Mouse (Mus musculus): ENCODE measurements around the gene Tktl2. TPM values are rescaled to one million over a fixed set of nuclear protein-coding genes. Genes with fewer than 3 reads are reported as not detected.

The Tktl2 gene
- polyA plus RNA-seq, 1 experiment from 2014 or later = not detected

GRCm38 (mm10) chr8:66503381-66503780 lies 8.2 kb upstream of the Tktl2 start:
- WGBS = 80% methylated on average over 2 of the region's 2 CpGs
- Histone ChIP-seq H3K36me3 (ENCODE audit: control insufficient read depth, insufficient read depth, low read length) (no peaks in the 10 kb centered on the region), H3K4me2 (replicated peaks; ENCODE audit: low read depth, low read length) (no peak overlapping the region), H3K9ac (ENCODE audit: low read depth, low read length) (no peak overlapping the region), H3K4me3 (ENCODE audit: low read depth, low read length) (no peak overlapping the region), H3K27ac (ENCODE audit: low read depth, low read length) (no peak overlapping the region), H3K27me3 (ENCODE audit: control insufficient read depth, insufficient read depth, low read length) (no peaks in the 10 kb centered on the region), H3K4me1 (replicated peaks; ENCODE audit: control insufficient read depth, insufficient read depth, low read length) (no peaks in the 10 kb centered on the region), H3K9me3 (ENCODE audit: control insufficient read depth, low read length) (no peaks in the 10 kb centered on the region)
- ATAC-seq (ENCODE audit: low FRiP score) (no peak), DNase-seq (ENCODE audit: low spot score) (no peak)

DNA sequence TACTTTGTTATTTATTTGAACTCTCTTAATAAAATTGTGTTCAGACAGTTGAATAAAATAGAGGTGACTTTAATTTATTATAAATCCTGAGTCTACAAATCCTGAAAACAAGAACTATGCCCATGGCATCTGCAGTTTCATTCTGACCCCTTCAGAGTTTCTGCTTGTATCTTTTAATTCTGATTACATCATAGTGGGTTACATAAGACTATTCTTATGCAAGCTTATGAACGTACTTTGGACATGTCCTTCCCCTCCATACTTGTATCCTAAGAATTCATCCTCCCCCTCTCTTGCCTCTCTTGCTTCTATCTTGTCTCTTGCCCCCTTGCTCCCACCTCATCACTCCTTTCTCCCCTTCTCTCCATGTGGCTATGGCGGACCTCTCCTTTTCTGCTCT lies 7.6 kb downstream of the Tktl2 start:
- DNase-seq (ENCODE audit: low spot score) (no peak), ATAC-seq (ENCODE audit: low FRiP score) (no peak)
- no peak overlapping the region for H3K4me3 ChIP-seq (ENCODE audit: low read depth, low read length)
- H3K27ac ChIP-seq (ENCODE audit: low read depth, low read length) = no peak overlapping the region
- H3K9me3 ChIP-seq (ENCODE audit: control insufficient read depth, low read length) = no peaks in the 10 kb centered on the region
- no peaks in the 10 kb centered on the region for H3K27me3 ChIP-seq (ENCODE audit: control insufficient read depth, insufficient read depth, low read length)
- no peak overlapping the region for H3K9ac ChIP-seq (ENCODE audit: low read depth, low read length)
- no peaks in the 10 kb centered on the region for H3K36me3 ChIP-seq (ENCODE audit: control insufficient read depth, insufficient read depth, low read length)
- no peaks in the 10 kb centered on the region for H3K4me1 ChIP-seq (replicated peaks; ENCODE audit: control insufficient read depth, insufficient read depth, low read length)
- WGBS = 81% methylated on average over 2 of the region's 2 CpGs
- H3K4me2 ChIP-seq (replicated peaks; ENCODE audit: low read depth, low read length) = no peak overlapping the region

DNA sequence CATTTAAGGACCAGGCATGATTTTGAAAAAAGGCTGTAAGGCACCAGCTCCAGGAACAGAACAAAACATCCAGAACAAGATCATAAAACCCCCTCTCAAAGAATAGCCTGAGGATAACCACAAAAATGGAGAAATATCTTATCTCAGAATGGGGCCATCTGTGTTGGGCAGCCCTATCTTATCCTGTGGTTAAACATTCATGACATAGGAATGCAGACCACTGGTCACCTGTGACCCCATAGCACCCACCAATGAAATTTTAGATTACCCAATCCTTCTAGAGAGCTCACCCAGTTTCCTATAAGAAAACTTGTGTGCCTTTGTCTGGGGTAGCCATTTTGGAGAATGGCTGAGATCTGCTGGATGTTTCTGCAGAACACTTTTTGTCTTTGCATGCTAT lies 9.0 kb downstream of the Tktl2 start:
- H3K9ac ChIP-seq (ENCODE audit: low read depth, low read length) = no peak overlapping the region
- H3K27me3 ChIP-seq (ENCODE audit: control insufficient read depth, insufficient read depth, low read length) = no peaks in the 10 kb centered on the region
- no peak overlapping the region for H3K4me2 ChIP-seq (replicated peaks; ENCODE audit: low read depth, low read length)
- H3K36me3 ChIP-seq (ENCODE audit: control insufficient read depth, insufficient read depth, low read length) = no peaks in the 10 kb centered on the region
- no peaks in the 10 kb centered on the region for H3K4me1 ChIP-seq (replicated peaks; ENCODE audit: control insufficient read depth, insufficient read depth, low read length)
- DNase-seq (ENCODE audit: low spot score) (no peak), ATAC-seq (ENCODE audit: low FRiP score) (no peak)
- H3K9me3 ChIP-seq (ENCODE audit: control insufficient read depth, low read length) = no peaks in the 10 kb centered on the region
- no peak overlapping the region for H3K27ac ChIP-seq (ENCODE audit: low read depth, low read length)
- no peak overlapping the region for H3K4me3 ChIP-seq (ENCODE audit: low read depth, low read length)

- Histone ChIP-seq H3K27ac (ENCODE audit: low read depth, low read length) (no peak overlapping the region), H3K27me3 (ENCODE audit: control insufficient read depth, insufficient read depth, low read length) (no peaks in the 10 kb centered on the region), H3K4me2 (replicated peaks; ENCODE audit: low read depth, low read length) (no peak overlapping the region), H3K4me3 (ENCODE audit: low read depth, low read length) (no peak overlapping the region), H3K4me1 (replicated peaks; ENCODE audit: control insufficient read depth, insufficient read depth, low read length) (no peaks in the 10 kb centered on the region), H3K36me3 (ENCODE audit: control insufficient read depth, insufficient read depth, low read length) (no peaks in the 10 kb centered on the region), H3K9ac (ENCODE audit: low read depth, low read length) (no peak overlapping the region), H3K9me3 (ENCODE audit: control insufficient read depth, low read length) (no peaks in the 10 kb centered on the region)
- DNase-seq (ENCODE audit: low spot score) = peak; percentile 0
- no peak for ATAC-seq (ENCODE audit: low FRiP score)
- WGBS = 24% methylated on average over 7 of the region's 7 CpGs
These were observed 38.5 kb downstream of the Tktl2 start for GRCm38 (mm10) chr8:66550092-66550491.

Other genes starting within 250 kb of the Tktl2 start
- 15.1 and 15.3 TPM in 2 replicates for gene Tma16, start 25.2 kb upstream of the Tktl2 start, polyA plus RNA-seq (2014; fragmentation: Nextera tagmentation; extraction: Ambion mirVana)
- gene Npy5r, start 176.4 kb downstream of the Tktl2 start, polyA plus RNA-seq (2014; fragmentation: Nextera tagmentation; extraction: Ambion mirVana) = 0.31 TPM in 1 of 2 replicates, not detected in the other
- 1.6 and 2.1 TPM in 2 replicates for gene Npy1r, start 185.4 kb downstream of the Tktl2 start, polyA plus RNA-seq (2014; fragmentation: Nextera tagmentation; extraction: Ambion mirVana)